Mouse (Mus musculus) hindbrain, embryonic 11.5 days (tissue): ENCODE measurements at regions not wholly inside any gene's neighbourhood (a gene's known extent, or its start where the extent isn't known, plus 50 kb on each side); places are given as distances from the start of the nearest gene placed in this dataset.
A peak's percentile ranks its signal among the peaks of the same experiment; 100 is the strongest.

Source experiments
- ATAC-seq: fragments of 200-750 bp; cut with Nextera tagmentation; 2 replicates; pipeline ENCODE4 v1.8.0; 2017; ENCODE audit warnings: mild to moderate bottlenecking, moderate TSS enrichment, moderate library complexity; ENCODE audit not compliant: low FRiP score
- DNase-seq: peaks from one replicate; pipeline ENCODE4 v3.0.0-alpha.2; 2015; ENCODE audit warnings: low spot score
- H3K27ac ChIP-seq: fragments of 300-500 bp; sonication (generic); 2 replicates; pipeline ENCODE4 v1.5.1; 2014; ENCODE audit warnings: mild to moderate bottlenecking, low read depth, low read length
- H3K27me3 ChIP-seq: fragments of 300-500 bp; sonication (generic); 2 replicates; pipeline ENCODE4 v1.6.1; 2014; ENCODE audit warnings: mild to moderate bottlenecking, low read length, moderate library complexity, mixed read lengths; ENCODE audit not compliant: control insufficient read depth, insufficient read depth
- H3K36me3 ChIP-seq: fragments of 300-500 bp; sonication (generic); 2 replicates; pipeline ENCODE4 v1.6.1; 2014; ENCODE audit warnings: mild to moderate bottlenecking, low read length, moderate library complexity, mixed read lengths; ENCODE audit not compliant: control insufficient read depth, insufficient read depth
- H3K4me1 ChIP-seq: fragments of 300-500 bp; sonication (generic); replicated peaks from 2 replicates; pipeline ENCODE4 v1.6.1; 2014; ENCODE audit warnings: low read length, mixed read lengths; ENCODE audit not compliant: control insufficient read depth, insufficient read depth
- H3K4me2 ChIP-seq: fragments of 300-500 bp; sonication (generic); replicated peaks from 2 replicates; pipeline ENCODE4 v1.6.1; 2014; ENCODE audit warnings: mild to moderate bottlenecking, low read depth, low read length
- H3K4me3 ChIP-seq: fragments of 300-500 bp; sonication (generic); 2 replicates; pipeline ENCODE4 v1.5.1; 2014; ENCODE audit warnings: low read depth, low read length
- H3K9ac ChIP-seq: fragments of 300-500 bp; sonication (generic); 2 replicates; pipeline ENCODE4 v1.6.1; 2014; ENCODE audit warnings: low read depth, low read length
- H3K9me3 ChIP-seq: fragments of 300-500 bp; sonication (generic); 2 replicates; pipeline ENCODE4 v1.6.1; 2016; ENCODE audit warnings: low read length; ENCODE audit not compliant: control insufficient read depth
- WGBS: fragments of 180-500 bp; shearing (Covaris S2); extraction: QIAGEN DNeasy Blood & Tissue Kit; methylation state at CpG from one replicate; pipeline ENCODE4 v1.1.7; 2014; 5-methylcytosine and 5-hydroxymethylcytosine counted together

DNA sequence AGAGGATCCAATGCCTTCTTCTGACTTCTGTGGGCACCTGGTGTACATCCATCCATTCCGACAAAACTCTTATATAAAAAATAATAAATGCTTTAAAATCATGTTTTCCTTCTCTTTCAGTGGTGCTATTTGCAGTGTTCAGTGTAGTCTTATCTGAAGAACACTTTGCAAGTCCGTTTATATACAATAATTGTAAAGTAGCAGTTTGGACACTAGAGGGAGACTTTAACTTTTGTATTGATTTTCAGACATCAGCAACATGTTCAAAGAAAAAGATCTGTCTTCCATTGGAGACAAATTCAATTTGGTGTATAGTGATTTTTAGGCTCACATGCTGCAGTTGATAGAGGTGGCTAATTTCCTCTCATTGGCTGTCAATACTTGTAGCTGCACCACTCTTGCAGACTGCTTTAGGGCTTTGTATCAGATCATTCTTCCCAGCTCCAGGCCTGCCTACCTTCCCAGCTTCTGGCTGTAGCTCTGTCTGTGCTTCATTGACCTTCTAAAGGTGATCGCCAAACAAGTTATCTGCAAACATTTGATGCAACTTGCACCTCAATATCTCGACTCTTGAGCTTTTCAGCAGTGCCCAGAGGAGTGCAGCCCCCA is 74.8 kb upstream of the Sult1c1 start:
- WGBS: 33% methylated on average over 4 of the region's 4 CpGs
- H3K9ac ChIP-seq: no peak overlapping the region
- no peak overlapping the region for H3K27ac ChIP-seq
- H3K36me3 ChIP-seq: no peaks in the 10 kb centered on the region
- no peak overlapping the region for H3K4me2 ChIP-seq
- H3K27me3 ChIP-seq: no peaks in the 10 kb centered on the region
- no peaks in the 10 kb centered on the region for H3K9me3 ChIP-seq
- H3K4me1 ChIP-seq: no peaks in the 10 kb centered on the region
- H3K4me3 ChIP-seq: no peak overlapping the region
- ATAC-seq: no peak
- peak; percentile 16 for DNase-seq

DNA sequence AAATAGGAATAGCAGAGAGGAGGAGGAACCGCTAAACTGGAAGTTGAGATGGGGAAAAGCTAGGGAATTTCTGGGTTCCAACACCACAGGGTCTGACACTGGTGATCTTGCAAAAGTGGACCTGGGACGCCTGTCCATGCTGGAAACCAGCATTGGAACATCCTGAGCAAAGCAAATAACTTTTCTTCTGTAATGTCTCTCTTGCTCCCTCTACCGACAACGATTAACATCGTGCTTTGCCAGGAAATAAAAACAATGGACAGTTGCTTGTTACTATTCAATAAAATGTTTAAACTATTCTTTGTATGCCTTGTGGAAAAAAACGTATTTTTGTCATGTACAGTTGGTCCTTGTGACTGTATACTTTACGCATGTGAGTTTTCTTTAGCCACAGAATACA is 70.8 kb upstream of the Sult1c1 start:
- H3K9me3 ChIP-seq: no peaks in the 10 kb centered on the region
- no peaks in the 10 kb centered on the region for H3K4me1 ChIP-seq
- WGBS: 37% methylated on average over 7 of the region's 7 CpGs
- H3K9ac ChIP-seq: no peak overlapping the region
- no peak overlapping the region for H3K27ac ChIP-seq
- DNase-seq (peak; percentile 53), ATAC-seq (no peak)
- H3K4me2 ChIP-seq: no peak overlapping the region
- no peaks in the 10 kb centered on the region for H3K36me3 ChIP-seq
- H3K4me3 ChIP-seq: no peak overlapping the region
- no peaks in the 10 kb centered on the region for H3K27me3 ChIP-seq
